In genomic region chr6:24728130-24728529, GRCm38 (mm10) we compare ENCODE assay signal across 27 mouse cellular contexts. TPM values are rescaled to one million over a fixed set of nuclear protein-coding genes. Genes with fewer than 3 reads are reported as not detected.
"Had no signal": no experiment of that assay in that cellular context is flagged by ENCODE, and none has a peak within 500 bp of the region (broad histone marks: within the 10 kb centered on the region; RNA-seq: fewer than 3 reads in every experiment).

No protein-coding gene starts in this region.

- DNase-seq: left cerebral cortex, postnatal 4 days; liver; liver, embryonic 13.5 days; liver, postnatal 0 days; lung, adult 18-20 months; lung, adult 2 months; lung, embryonic 14.5 days; lung, postnatal 10 days; lung, postnatal 14 days; lung, postnatal 36 days; lung, postnatal 4 days; midbrain, embryonic 14.5 days had no signal

- ATAC-seq: liver, embryonic 12.5 days; liver, postnatal 0 days; lung, postnatal 0 days; midbrain, embryonic 13.5 days; midbrain, embryonic 15.5 days; midbrain, embryonic 16.5 days had no signal

RNA-seq across cellular contexts. Expression of gene Hyal6, which starts 4.9 kb away (rescaled TPM):
- total RNA-seq: left cerebral cortex, adult 8-10 months; left cerebral cortex, postnatal 10 days; left cerebral cortex, postnatal 14 days; left cerebral cortex, postnatal 25 days; left cerebral cortex, postnatal 36 days; left cerebral cortex, postnatal 4 days; liver, adult 2 months; megakaryocyte, adult 5-6 weeks; megakaryocyte-erythroid progenitor cell, adult 5-6 weeks; midbrain, postnatal 0 days; monocyte, adult 5-6 weeks had no signal

RNA-seq across cellular contexts. Expression of gene Hyal4, which starts 20.0 kb away (rescaled TPM):
- total RNA-seq: left cerebral cortex, adult 8-10 months; left cerebral cortex, postnatal 10 days; left cerebral cortex, postnatal 14 days; left cerebral cortex, postnatal 25 days; left cerebral cortex, postnatal 36 days; left cerebral cortex, postnatal 4 days; megakaryocyte, adult 5-6 weeks; megakaryocyte-erythroid progenitor cell, adult 5-6 weeks; midbrain, postnatal 0 days; monocyte, adult 5-6 weeks had no signal
